Mouse (Mus musculus) spleen, adult 2 months (tissue): ENCODE data around the gene Mylk3. TPM values are rescaled to one million over a fixed set of nuclear protein-coding genes. Genes with fewer than 3 reads are reported as not detected.

ENCODE experiments used
- DNase-seq, 2 experiments: peaks; one replicate each; pipeline versions ENCODE4 v3.0.0 to v3.0.0-alpha.2; 2012 to 2021; ENCODE audit warnings: low spot score in 2 of 2, low read depth in 1 of 2
- H3K27ac ChIP-seq: fragments of 200-500 bp; 2 replicates; pipeline ENCODE4 v1.5.1; 2012; ENCODE audit warnings: low read length, inconsistent platforms; ENCODE audit not compliant: insufficient read depth
- H3K27me3 ChIP-seq: fragments of 200-500 bp; 2 replicates; pipeline ENCODE4 v1.6.1; 2012; ENCODE audit warnings: mild to moderate bottlenecking, moderate library complexity, low read length, inconsistent platforms; ENCODE audit not compliant: control insufficient read depth, insufficient read depth
- H3K36me3 ChIP-seq: fragments of 200-500 bp; 2 replicates; pipeline ENCODE4 v1.6.1; 2012; ENCODE audit warnings: mild to moderate bottlenecking, low read length, inconsistent platforms; ENCODE audit not compliant: control insufficient read depth, insufficient read depth
- H3K4me1 ChIP-seq: fragments of 200-500 bp; 2 replicates; pipeline ENCODE4 v1.6.1; 2011; ENCODE audit warnings: inconsistent platforms; ENCODE audit not compliant: control insufficient read depth, insufficient read depth, insufficient read length
- H3K4me3 ChIP-seq: fragments of 200-500 bp; 2 replicates; pipeline ENCODE4 v1.5.1; 2011; ENCODE audit warnings: mild to moderate bottlenecking, inconsistent platforms; ENCODE audit not compliant: insufficient read depth, insufficient read length; ENCODE audit errors: extremely low read depth
- CTCF ChIP-seq: fragments of 200-500 bp; IDR thresholded peaks from 2 replicates; pipeline ENCODE4 v1.5.1; 2011; ENCODE audit warnings: mild to moderate bottlenecking, inconsistent platforms; ENCODE audit not compliant: insufficient read depth, insufficient read length, insufficient replicate concordance; ENCODE audit errors: extremely low read depth
- POLR2A ChIP-seq: fragments of 200-500 bp; IDR thresholded peaks from 2 replicates; pipeline ENCODE4 v1.6.1; 2011; ENCODE audit warnings: low read depth, low read length, inconsistent platforms
- WGBS: fragments of 180-500 bp; shearing (Covaris S2); methylation state at CpG from one replicate; pipeline ENCODE4 v1.1.7; 2018; 5-methylcytosine and 5-hydroxymethylcytosine counted together
- polyA plus RNA-seq: library from polyadenylated mRNA; depleted of rRNA; stranded (reverse); fragments of >200 nt; gene quantifications from 2 replicates; pipeline ENCODE4 v1.2.3, GENCODE M21; 2012

The Mylk3 gene
- polyA plus RNA-seq, 1 experiment = 10.7 TPM

- no peaks in the 10 kb centered on the region for H3K36me3 ChIP-seq
- no peak overlapping the region for H3K27ac ChIP-seq
- H3K4me1 ChIP-seq = peaks cover 4% of the 10 kb centered on the region
- no peaks in the 10 kb centered on the region for H3K27me3 ChIP-seq
- no peak for DNase-seq
- WGBS = 38% methylated on average over 3 of the region's 3 CpGs
- TF ChIP-seq CTCF (no peak), POLR2A (no peak)
- H3K4me3 ChIP-seq = peak overlapping the region; percentile 0; the same call in 1 of the 2 replicates
Observed at GRCm38 (mm10) chr8:85430801-85431200, 44.7 kb upstream of the Mylk3 start.

GRCm38 (mm10) chr8:85429219-85429618 is 43.1 kb upstream of the Mylk3 start:
- 49% methylated on average over 4 of the region's 4 CpGs for WGBS
- Histone ChIP-seq H3K4me3 (no peak overlapping the region), H3K4me1 (peaks cover 4% of the 10 kb centered on the region), H3K27me3 (no peaks in the 10 kb centered on the region), H3K36me3 (no peaks in the 10 kb centered on the region; the same call in 1 of the 2 replicates), H3K27ac (no peak overlapping the region)
- DNase-seq = no peak
- no peak for TF ChIP-seq CTCF
- TF ChIP-seq POLR2A = no peak

GRCm38 (mm10) chr8:85427026-85427425 is 40.9 kb upstream of the Mylk3 start:
- whole genome bisulfite sequencing = 85% methylated on average over 4 of the region's 4 CpGs
- Histone ChIP-seq H3K27ac (no peak overlapping the region), H3K36me3 (no peaks in the 10 kb centered on the region; the same call in 1 of the 2 replicates), H3K27me3 (no peaks in the 10 kb centered on the region), H3K4me1 (peaks cover 4% of the 10 kb centered on the region), H3K4me3 (no peak overlapping the region)
- DNase-seq = no peak
- TF ChIP-seq CTCF = no peak
- no peak for TF ChIP-seq POLR2A

DNA sequence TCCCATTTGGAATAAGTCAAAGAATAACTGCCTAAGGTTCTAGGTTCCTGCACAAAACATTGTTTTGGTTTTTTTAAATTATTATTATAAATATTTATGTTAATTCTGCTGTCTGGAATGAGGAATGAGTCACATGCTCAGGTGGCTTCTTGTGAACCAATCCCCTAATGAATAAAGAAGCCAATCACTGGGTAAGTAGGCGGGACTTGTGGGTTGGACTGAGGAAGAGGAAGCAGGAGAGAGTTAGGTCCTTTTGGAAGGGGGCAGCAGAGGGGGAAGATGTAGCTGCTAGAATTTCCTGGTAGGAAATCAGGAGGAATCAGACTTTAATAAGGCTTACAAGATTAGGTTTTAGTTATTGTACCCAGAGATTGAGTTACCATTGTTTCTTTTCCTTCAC is 35.2 kb upstream of the Mylk3 start:
- TF ChIP-seq POLR2A (no peak), CTCF (no peak)

DNA sequence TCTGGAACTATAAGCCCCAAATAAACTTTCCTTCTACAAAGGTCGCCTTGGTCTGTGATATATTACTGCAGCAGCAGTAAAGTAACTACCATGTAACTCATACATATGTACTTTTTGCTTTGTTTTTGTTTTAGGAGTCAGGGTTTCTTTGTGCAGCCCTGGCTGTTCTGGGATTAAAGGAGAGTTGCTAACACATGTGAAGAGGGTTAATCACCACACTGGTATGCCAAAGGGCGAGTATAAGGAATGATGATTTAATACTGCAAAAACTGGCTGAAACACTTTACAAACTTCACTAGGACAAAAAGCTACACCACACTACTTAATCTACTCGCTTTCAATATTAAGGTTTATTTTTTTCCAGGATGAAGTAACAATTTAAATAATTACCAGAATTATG is 22.4 kb upstream of the Mylk3 start:
- H3K4me3 ChIP-seq = no peak overlapping the region
- H3K27me3 ChIP-seq = no peaks in the 10 kb centered on the region
- no peak overlapping the region for H3K27ac ChIP-seq
- peaks cover 3% of the 10 kb centered on the region; the same call in 1 of the 2 replicates for H3K36me3 ChIP-seq
- WGBS = 81% methylated on average over 3 of the region's 3 CpGs
- H3K4me1 ChIP-seq = 0 out of 2 replicates have a peak, but pooled peaks cover 2% of the 10 kb centered on the region
- no peak for TF ChIP-seq CTCF
- no peak for DNase-seq

More for the DNA sequence above, 35.2 kb upstream of the Mylk3 start:
- Histone ChIP-seq H3K4me1 (no peaks in the 10 kb centered on the region), H3K27ac (no peak overlapping the region), H3K27me3 (no peaks in the 10 kb centered on the region), H3K4me3 (no peak overlapping the region), H3K36me3 (peaks cover 6% of the 10 kb centered on the region)
- WGBS = 97% methylated on average over 1 of the region's 1 CpGs
- no peak for DNase-seq

GRCm38 (mm10) chr8:85408053-85408505 is 21.9 kb upstream of the Mylk3 start:
- Histone ChIP-seq H3K4me3 (no peak overlapping the region), H3K4me1 (0 out of 2 replicates have a peak, but pooled peaks cover 2% of the 10 kb centered on the region), H3K36me3 (peaks cover 3% of the 10 kb centered on the region; the same call in 1 of the 2 replicates), H3K27ac (no peak overlapping the region), H3K27me3 (no peaks in the 10 kb centered on the region)
- TF ChIP-seq POLR2A = no peak
- TF ChIP-seq CTCF = peak; percentile 1; the same call in 1 of the 2 replicates
- peak; percentile 25 to 40 for DNase-seq
- WGBS = 49% methylated on average over 7 of the region's 7 CpGs

GRCm38 (mm10) chr8:85405961-85406360 is 19.8 kb upstream of the Mylk3 start:
- no peaks in the 10 kb centered on the region for H3K27me3 ChIP-seq
- TF ChIP-seq POLR2A (no peak), CTCF (no peak)

DNA sequence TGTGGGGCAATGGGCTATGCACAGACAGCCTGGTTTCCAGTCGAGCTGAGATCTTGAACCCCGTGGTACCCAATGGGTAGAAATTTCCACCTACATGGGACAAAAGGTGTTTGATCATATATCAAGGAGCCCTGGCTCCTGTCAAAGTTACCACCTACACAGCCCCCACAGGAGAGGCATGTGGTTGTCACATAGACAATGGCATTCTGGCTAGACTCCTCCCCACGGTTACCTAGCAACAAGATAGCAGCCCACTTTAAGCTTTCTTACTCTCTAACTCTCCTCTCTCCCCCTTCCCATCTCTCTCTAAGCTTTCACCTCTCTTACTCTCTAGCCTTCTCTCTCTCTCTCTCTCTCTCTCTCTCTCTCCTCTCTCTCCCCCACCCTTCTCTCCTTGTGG is 19.3 kb upstream of the Mylk3 start:
- WGBS = 64% methylated on average over 3 of the region's 3 CpGs
- Histone ChIP-seq H3K36me3 (peaks cover 2% of the 10 kb centered on the region; the same call in 1 of the 2 replicates), H3K27ac (no peak overlapping the region), H3K4me1 (0 out of 2 replicates have a peak, but pooled peaks cover 2% of the 10 kb centered on the region), H3K4me3 (no peak overlapping the region), H3K27me3 (no peaks in the 10 kb centered on the region)
- DNase-seq = no peak
- no peak for TF ChIP-seq CTCF
- TF ChIP-seq POLR2A = no peak

More at GRCm38 (mm10) chr8:85405961-85406360, 19.8 kb upstream of the Mylk3 start:
- WGBS = 66% methylated on average over 10 of the region's 10 CpGs
- Histone ChIP-seq H3K4me3 (no peak overlapping the region), H3K4me1 (0 out of 2 replicates have a peak, but pooled peaks cover 2% of the 10 kb centered on the region), H3K27ac (no peak overlapping the region), H3K36me3 (peaks cover 3% of the 10 kb centered on the region; the same call in 1 of the 2 replicates)
- no peak for DNase-seq
